Mouse (Mus musculus) hindbrain, embryonic 11.5 days (tissue): Measurements from ENCODE around the gene Hk2. TPM values are rescaled to one million over a fixed set of nuclear protein-coding genes. Genes with fewer than 3 reads are reported as not detected.

ENCODE experiments used
- ATAC-seq: fragments of 200-750 bp; cut with Nextera tagmentation; 2 replicates; pipeline ENCODE4 v1.8.0; 2017; ENCODE audit warnings: mild to moderate bottlenecking, moderate TSS enrichment, moderate library complexity; ENCODE audit not compliant: low FRiP score
- DNase-seq: peaks from one replicate; pipeline ENCODE4 v3.0.0-alpha.2; 2015; ENCODE audit warnings: low spot score
- H3K27ac ChIP-seq: fragments of 300-500 bp; sonication (generic); 2 replicates; pipeline ENCODE4 v1.5.1; 2014; ENCODE audit warnings: mild to moderate bottlenecking, low read depth, low read length
- H3K27me3 ChIP-seq: fragments of 300-500 bp; sonication (generic); 2 replicates; pipeline ENCODE4 v1.6.1; 2014; ENCODE audit warnings: mild to moderate bottlenecking, low read length, moderate library complexity, mixed read lengths; ENCODE audit not compliant: control insufficient read depth, insufficient read depth
- H3K36me3 ChIP-seq: fragments of 300-500 bp; sonication (generic); 2 replicates; pipeline ENCODE4 v1.6.1; 2014; ENCODE audit warnings: mild to moderate bottlenecking, low read length, moderate library complexity, mixed read lengths; ENCODE audit not compliant: control insufficient read depth, insufficient read depth
- H3K4me1 ChIP-seq: fragments of 300-500 bp; sonication (generic); replicated peaks from 2 replicates; pipeline ENCODE4 v1.6.1; 2014; ENCODE audit warnings: low read length, mixed read lengths; ENCODE audit not compliant: control insufficient read depth, insufficient read depth
- H3K4me2 ChIP-seq: fragments of 300-500 bp; sonication (generic); replicated peaks from 2 replicates; pipeline ENCODE4 v1.6.1; 2014; ENCODE audit warnings: mild to moderate bottlenecking, low read depth, low read length
- H3K4me3 ChIP-seq: fragments of 300-500 bp; sonication (generic); 2 replicates; pipeline ENCODE4 v1.5.1; 2014; ENCODE audit warnings: low read depth, low read length
- H3K9ac ChIP-seq: fragments of 300-500 bp; sonication (generic); 2 replicates; pipeline ENCODE4 v1.6.1; 2014; ENCODE audit warnings: low read depth, low read length
- H3K9me3 ChIP-seq: fragments of 300-500 bp; sonication (generic); 2 replicates; pipeline ENCODE4 v1.6.1; 2016; ENCODE audit warnings: low read length; ENCODE audit not compliant: control insufficient read depth
- WGBS: fragments of 180-500 bp; shearing (Covaris S2); extraction: QIAGEN DNeasy Blood & Tissue Kit; methylation state at CpG from one replicate; pipeline ENCODE4 v1.1.7; 2014; 5-methylcytosine and 5-hydroxymethylcytosine counted together
- polyA plus RNA-seq: library from polyadenylated mRNA; unstranded; fragments of >200 nt; fragmentation: Nextera tagmentation; extraction: Ambion mirVana; gene quantifications from 2 replicates; pipeline ENCODE4 v1.2.1, GENCODE M21; 2014

The Hk2 gene
- 16.2 and 18.7 TPM in 2 replicates for polyA plus RNA-seq

DNA sequence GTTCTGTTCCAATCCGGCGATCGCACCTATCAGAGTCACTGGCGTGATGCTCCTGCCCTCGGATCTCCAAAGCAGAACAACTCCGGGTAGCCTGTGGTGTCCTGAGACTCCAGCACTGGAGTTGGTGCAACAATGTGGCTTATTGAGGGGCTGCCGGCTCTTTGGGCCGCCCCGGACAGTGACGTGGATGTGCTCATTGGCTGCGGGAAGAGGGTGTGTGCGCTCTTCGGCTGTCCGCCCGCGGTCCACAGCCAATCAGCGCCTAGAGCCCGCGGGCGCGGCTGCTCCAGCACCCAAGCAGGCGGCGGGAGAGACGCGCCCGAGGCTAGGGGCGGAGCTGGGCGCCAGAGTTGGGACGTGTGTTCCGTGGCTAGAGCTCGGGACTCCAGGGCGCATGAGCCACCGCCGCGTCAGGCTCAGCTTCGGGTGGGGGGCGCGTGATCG is at the start of gene Hk2:
Gene Hk2, minus strand, starts transcription at position 134 of the 444 bp plus-strand sequence.
- peak; percentile 97 for ATAC-seq

DNA sequence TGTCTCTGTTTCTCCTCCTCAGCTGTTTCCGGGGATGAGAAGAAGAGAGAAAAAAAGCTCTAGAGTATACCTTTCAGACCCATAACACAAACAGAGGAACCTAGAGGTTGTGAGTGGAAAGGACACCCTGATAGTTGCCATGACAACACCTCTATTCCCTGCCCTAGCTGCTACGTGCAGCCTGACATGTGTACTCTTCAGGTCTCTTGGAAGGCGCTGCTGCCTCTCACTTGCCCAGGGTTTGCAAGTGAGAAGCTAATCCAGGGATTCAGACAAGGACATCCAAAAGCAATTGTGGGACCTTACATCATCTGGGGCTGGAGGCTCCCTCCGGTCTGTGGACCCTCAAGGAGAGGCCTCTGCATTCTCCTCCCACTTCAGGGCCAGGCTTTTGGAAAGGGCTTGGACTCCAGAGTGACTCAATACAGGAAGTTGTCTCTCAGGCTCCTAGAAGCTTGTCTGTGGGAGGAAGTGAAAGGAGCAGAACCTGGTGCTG is 47.6 kb upstream of the Hk2 start:
- H3K9me3 ChIP-seq = no peaks in the 10 kb centered on the region
- no peak overlapping the region for H3K9ac ChIP-seq
- no peak overlapping the region for H3K4me3 ChIP-seq
- no peak overlapping the region for H3K27ac ChIP-seq
- no peak overlapping the region for H3K4me2 ChIP-seq
- H3K4me1 ChIP-seq = no peaks in the 10 kb centered on the region
- 66% methylated on average over 4 of the region's 4 CpGs for whole genome bisulfite sequencing
- no peaks in the 10 kb centered on the region for H3K36me3 ChIP-seq
- no peaks in the 10 kb centered on the region for H3K27me3 ChIP-seq
- ATAC-seq (no peak), DNase-seq (no peak)

More for the DNA sequence above, at the start of gene Hk2:
- H3K4me1 ChIP-seq = no peaks in the 10 kb centered on the region; the same call in 1 of the 2 replicates
- peak within 1 kb of the TSS; percentile 62 for H3K9ac ChIP-seq
- H3K4me3 ChIP-seq = peak within 1 kb of the TSS; percentile 56
- H3K4me2 ChIP-seq = peak within 1 kb of the TSS; percentile 95
- under 1% methylated on average over 39 of the region's 39 CpGs for WGBS
- H3K27me3 ChIP-seq = no peaks in the 10 kb centered on the region
- DNase-seq = peak; percentile 95
- no peaks in the 10 kb centered on the region for H3K36me3 ChIP-seq
- peak within 1 kb of the TSS; percentile 31 for H3K27ac ChIP-seq
- no peaks in the 10 kb centered on the region for H3K9me3 ChIP-seq

DNA sequence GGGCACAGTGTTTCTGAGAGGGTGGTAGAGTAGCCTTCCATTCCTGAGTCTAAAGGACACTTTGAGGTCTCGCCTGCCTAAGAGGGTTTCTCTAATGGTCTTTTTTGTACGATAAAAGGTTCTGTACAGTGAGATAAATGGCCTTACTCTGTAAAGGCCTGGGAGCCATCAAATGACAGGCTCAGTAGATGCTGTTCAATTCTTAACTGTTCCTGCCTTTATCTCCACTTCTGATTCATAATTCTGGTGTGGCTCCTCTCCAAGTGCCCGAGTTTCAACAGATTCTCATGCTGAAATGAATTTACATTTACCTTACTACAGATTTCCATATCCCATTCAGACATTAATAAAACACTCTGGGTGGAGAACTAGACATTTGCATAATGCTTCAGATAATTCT is 46.5 kb upstream of the Hk2 start:
- no peak for DNase-seq
- H3K4me3 ChIP-seq = no peak overlapping the region
- no peaks in the 10 kb centered on the region for H3K27me3 ChIP-seq
- H3K27ac ChIP-seq = no peak overlapping the region
- H3K4me1 ChIP-seq = no peaks in the 10 kb centered on the region
- no peak overlapping the region for H3K9ac ChIP-seq
- H3K4me2 ChIP-seq = no peak overlapping the region
- WGBS = 87% methylated on average over 3 of the region's 3 CpGs
- H3K9me3 ChIP-seq = no peaks in the 10 kb centered on the region
- no peaks in the 10 kb centered on the region for H3K36me3 ChIP-seq
- ATAC-seq = no peak

DNA sequence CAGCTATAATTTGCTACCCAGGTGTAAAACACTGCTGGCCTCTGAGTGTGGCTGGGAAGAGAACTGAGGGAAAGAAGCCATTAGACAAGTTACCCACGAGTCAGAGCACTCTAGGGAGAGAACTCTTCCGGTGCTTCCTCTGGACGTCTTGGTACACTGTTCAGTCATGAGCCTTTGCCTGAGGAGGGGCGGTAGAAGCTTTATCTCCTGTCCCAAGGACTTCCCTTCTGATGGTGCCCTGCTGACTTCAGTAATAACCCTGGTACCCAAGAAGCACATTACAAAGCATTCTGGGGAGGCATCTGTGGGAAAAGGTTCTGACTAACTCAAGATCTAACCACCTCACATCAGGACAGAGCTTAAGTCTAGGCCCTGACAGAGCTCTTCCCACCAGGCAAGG is 40.6 kb upstream of the Hk2 start:
- no peaks in the 10 kb centered on the region for H3K36me3 ChIP-seq
- DNase-seq (no peak), ATAC-seq (no peak)
- H3K4me2 ChIP-seq = no peak overlapping the region
- no peaks in the 10 kb centered on the region for H3K27me3 ChIP-seq
- H3K4me1 ChIP-seq = no peaks in the 10 kb centered on the region
- no peaks in the 10 kb centered on the region for H3K9me3 ChIP-seq
- no peak overlapping the region for H3K27ac ChIP-seq
- H3K4me3 ChIP-seq = no peak overlapping the region
- H3K9ac ChIP-seq = no peak overlapping the region
- 83% methylated on average over 4 of the region's 4 CpGs for WGBS

DNA sequence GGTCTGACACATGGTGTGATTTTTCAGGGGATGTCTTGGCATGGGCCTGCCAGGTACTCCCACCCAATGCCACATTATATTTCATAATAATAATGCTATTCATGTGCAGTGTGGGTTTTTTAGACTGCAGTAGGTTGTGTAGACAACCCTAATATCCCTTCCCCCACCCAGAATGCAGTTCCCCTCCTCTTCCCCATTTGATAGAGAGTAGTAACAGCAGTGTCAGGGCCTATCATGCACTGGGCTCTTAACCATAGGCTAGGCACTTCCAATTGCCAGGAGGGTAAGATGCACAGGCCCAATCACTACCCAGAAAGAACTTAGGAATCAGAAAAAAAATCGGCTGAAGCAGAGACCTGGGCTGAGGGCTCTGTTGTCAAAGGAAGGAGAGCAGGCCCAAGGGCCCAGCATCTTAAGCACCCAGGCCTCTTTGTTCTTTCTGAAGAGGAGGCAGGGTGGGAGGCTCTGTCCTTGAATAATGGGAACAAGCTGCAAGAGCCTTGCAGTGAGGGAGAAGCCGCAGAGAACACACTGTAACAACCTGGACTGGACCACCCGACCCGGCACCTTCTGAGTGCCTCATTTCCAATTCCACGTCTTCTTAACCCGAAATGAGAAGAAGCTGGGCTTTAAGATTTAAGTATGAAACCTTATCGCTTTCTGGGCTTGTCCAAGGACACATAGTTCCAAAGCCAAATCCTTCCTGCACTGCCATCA is 33.9 kb upstream of the Hk2 start:
- Histone ChIP-seq H3K4me1 (no peaks in the 10 kb centered on the region; the same call in 1 of the 2 replicates), H3K4me2 (no peak overlapping the region), H3K36me3 (no peaks in the 10 kb centered on the region), H3K9ac (no peak overlapping the region), H3K4me3 (no peak overlapping the region), H3K27ac (no peak overlapping the region), H3K27me3 (no peaks in the 10 kb centered on the region), H3K9me3 (no peaks in the 10 kb centered on the region)
- ATAC-seq = no peak
- WGBS = 87% methylated on average over 7 of the region's 7 CpGs
- no peak for DNase-seq

DNA sequence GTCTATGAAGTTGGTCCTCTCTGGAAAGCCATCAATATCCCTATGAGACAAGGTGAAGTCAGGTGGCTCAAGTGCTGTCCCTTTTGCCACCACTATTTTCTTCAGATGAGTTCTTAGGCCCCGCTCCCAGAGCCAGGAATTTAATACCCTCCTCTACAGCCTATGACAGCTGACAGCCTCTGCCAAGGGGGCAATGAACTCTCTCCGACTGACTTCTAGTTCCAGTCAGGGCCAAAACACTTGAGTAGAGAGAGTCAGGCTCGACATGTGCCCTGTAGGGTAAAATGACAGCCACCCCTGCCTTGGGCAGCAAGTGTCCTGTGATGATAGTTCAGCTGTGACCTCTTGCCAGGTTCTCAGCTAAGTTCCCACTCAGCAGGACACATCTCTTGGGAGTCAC is 32.7 kb upstream of the Hk2 start:
- Histone ChIP-seq H3K9me3 (no peaks in the 10 kb centered on the region), H3K27ac (no peak overlapping the region), H3K4me2 (no peak overlapping the region), H3K9ac (no peak overlapping the region), H3K36me3 (no peaks in the 10 kb centered on the region), H3K4me3 (no peak overlapping the region), H3K27me3 (no peaks in the 10 kb centered on the region), H3K4me1 (no peaks in the 10 kb centered on the region; the same call in 1 of the 2 replicates)
- ATAC-seq (no peak), DNase-seq (no peak)
- WGBS = 77% methylated on average over 3 of the region's 3 CpGs

DNA sequence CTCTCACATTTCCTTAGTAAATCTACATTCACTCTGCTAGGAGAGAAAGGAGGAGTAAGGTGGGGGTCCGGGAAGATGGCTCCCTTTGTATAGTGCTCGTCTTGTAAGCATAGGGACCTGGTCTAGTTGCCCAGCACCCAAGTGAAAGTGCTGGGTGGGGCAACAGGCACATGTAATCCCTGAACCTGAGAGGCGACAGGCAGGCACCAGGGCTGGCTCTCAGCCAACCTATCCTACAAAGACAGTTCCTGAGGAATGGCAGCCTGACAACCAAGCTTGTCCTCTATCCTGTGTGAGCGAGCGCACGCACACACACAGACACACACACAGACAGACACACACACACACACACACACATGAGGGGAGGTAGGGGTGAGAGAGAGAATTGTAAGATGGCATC is 32.2 kb upstream of the Hk2 start:
- Histone ChIP-seq H3K4me3 (no peak overlapping the region), H3K9me3 (no peaks in the 10 kb centered on the region), H3K4me1 (no peaks in the 10 kb centered on the region; the same call in 1 of the 2 replicates), H3K9ac (no peak overlapping the region), H3K27ac (no peak overlapping the region), H3K27me3 (no peaks in the 10 kb centered on the region), H3K4me2 (no peak overlapping the region), H3K36me3 (no peaks in the 10 kb centered on the region)
- 86% methylated on average over 6 of the region's 6 CpGs for WGBS
- DNase-seq = no peak
- ATAC-seq = no peak

DNA sequence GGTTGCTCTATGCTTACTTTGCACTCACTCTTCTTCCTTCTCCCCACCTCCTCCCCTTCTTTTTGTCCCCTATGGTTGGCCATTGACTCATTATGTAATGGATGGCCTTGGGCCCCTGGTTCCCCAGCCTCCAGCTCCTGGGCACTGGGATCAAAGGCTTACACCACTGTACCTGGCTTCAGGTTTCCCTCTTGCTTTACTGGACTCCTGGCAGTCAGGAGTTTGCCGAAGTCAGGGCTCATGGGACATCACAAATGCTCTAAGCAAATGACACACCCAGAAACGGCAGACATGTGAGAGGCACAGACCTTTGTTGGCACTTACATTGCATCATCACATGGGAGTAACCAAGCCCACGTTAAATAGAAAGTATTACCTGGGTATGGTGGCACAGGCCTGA is 31.6 kb upstream of the Hk2 start:
- H3K4me3 ChIP-seq = no peak overlapping the region
- H3K9ac ChIP-seq = no peak overlapping the region

DNA sequence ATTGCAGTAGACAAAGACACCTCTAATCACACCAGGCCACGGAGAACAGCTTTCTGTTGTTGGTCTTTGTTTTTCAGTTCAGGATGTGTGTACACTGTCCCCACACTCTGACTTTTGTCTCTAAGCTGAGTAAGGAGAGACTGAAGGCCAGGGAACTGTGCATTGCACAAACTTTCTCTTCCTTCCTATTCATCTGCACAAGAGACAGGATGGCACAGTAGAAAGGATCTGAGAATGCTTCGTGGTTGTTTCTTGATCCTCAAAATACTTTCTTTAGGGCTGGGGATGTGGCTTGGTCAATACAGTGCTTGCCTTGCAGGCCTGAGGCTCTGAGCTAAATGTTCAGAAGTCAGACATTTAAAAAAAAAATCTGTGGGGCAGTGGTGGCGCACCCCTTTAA is 30.7 kb upstream of the Hk2 start:
- Histone ChIP-seq H3K9ac (no peak overlapping the region), H3K4me3 (no peak overlapping the region), H3K9me3 (no peaks in the 10 kb centered on the region), H3K4me2 (no peak overlapping the region), H3K27ac (no peak overlapping the region), H3K27me3 (no peaks in the 10 kb centered on the region), H3K36me3 (no peaks in the 10 kb centered on the region), H3K4me1 (no peaks in the 10 kb centered on the region; the same call in 1 of the 2 replicates)
- ATAC-seq (no peak), DNase-seq (no peak)
- WGBS = 79% methylated on average over 3 of the region's 3 CpGs

More for the DNA sequence above, 31.6 kb upstream of the Hk2 start:
- no peak overlapping the region for H3K4me2 ChIP-seq
- H3K36me3 ChIP-seq = no peaks in the 10 kb centered on the region
- DNase-seq (no peak), ATAC-seq (no peak)
- no peak overlapping the region for H3K27ac ChIP-seq
- WGBS = 83% methylated on average over 3 of the region's 3 CpGs
- H3K27me3 ChIP-seq = no peaks in the 10 kb centered on the region
- no peaks in the 10 kb centered on the region for H3K9me3 ChIP-seq
- H3K4me1 ChIP-seq = no peaks in the 10 kb centered on the region; the same call in 1 of the 2 replicates
